Mouse (Mus musculus) embryonic facial prominence, embryonic 12.5 days (tissue): Measurements from ENCODE around the gene Prph. TPM values are rescaled to one million over a fixed set of nuclear protein-coding genes. Genes with fewer than 3 reads are reported as not detected.
A peak's percentile ranks its signal among the peaks of the same experiment; 100 is the strongest.

Experiments used
- ATAC-seq: fragments of 200-750 bp; cut with Nextera tagmentation; 2 replicates; pipeline ENCODE4 v1.8.0; 2017; ENCODE audit not compliant: insufficient number of reproducible peaks, insufficient read depth, low FRiP score, low TSS enrichment
- H3K27ac ChIP-seq: fragments of 300-500 bp; sonication (generic); 2 replicates; pipeline ENCODE4 v1.5.1; 2016; ENCODE audit warnings: mild to moderate bottlenecking
- H3K27me3 ChIP-seq: fragments of 300-500 bp; sonication (generic); 2 replicates; pipeline ENCODE4 v1.6.1; 2016; ENCODE audit warnings: mild to moderate bottlenecking, moderate library complexity
- H3K36me3 ChIP-seq: fragments of 300-500 bp; sonication (generic); 2 replicates; pipeline ENCODE4 v1.6.1; 2016; ENCODE audit warnings: mild to moderate bottlenecking
- H3K4me1 ChIP-seq: fragments of 300-500 bp; sonication (generic); 2 replicates; pipeline ENCODE4 v1.6.1; 2016
- H3K4me2 ChIP-seq: fragments of 300-500 bp; sonication (generic); replicated peaks from 2 replicates; pipeline ENCODE4 v1.6.1; 2016; ENCODE audit warnings: mild to moderate bottlenecking, moderate library complexity
- H3K4me3 ChIP-seq: fragments of 300-500 bp; sonication (generic); 2 replicates; pipeline ENCODE4 v1.5.1; 2016; ENCODE audit warnings: mild to moderate bottlenecking
- H3K9ac ChIP-seq: fragments of 300-500 bp; sonication (generic); 2 replicates; pipeline ENCODE4 v1.6.1; 2016; ENCODE audit warnings: mild to moderate bottlenecking, moderate library complexity
- H3K9me3 ChIP-seq: fragments of 300-500 bp; sonication (generic); 2 replicates; pipeline ENCODE4 v1.6.1; 2016; ENCODE audit warnings: mild to moderate bottlenecking, moderate library complexity
- WGBS: fragments of 180-500 bp; shearing (Covaris S2); methylation state at CpG from one replicate; pipeline ENCODE4 v1.1.7; 2016; 5-methylcytosine and 5-hydroxymethylcytosine counted together
- polyA plus RNA-seq: library from polyadenylated mRNA; unstranded; fragments of >200 nt; fragmentation: Nextera tagmentation; extraction: Ambion mirVana; gene quantifications from 2 replicates; pipeline ENCODE4 v1.2.1, GENCODE M21; 2016

Gene Prph
- polyA plus RNA-seq, 1 experiment from 2014 or later: 35.6 TPM

DNA sequence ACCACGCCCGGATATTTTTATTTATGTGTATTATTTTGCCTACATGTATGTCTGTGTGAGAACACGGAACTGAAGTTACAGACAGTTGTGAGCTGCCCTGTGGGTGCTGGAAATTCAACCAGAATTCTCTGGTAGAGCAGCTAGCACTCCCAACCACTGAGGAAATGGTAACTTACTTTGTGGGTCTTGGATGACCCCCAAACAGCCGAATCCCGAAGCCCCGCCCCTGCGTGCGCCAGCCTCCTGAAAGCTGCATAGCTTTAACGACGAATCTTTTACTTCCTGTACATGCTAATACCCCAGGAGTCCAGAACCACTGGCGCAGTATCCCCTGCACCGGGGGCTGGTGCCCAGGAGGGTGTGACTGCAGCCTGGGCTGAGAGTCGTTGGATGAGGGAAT, 29.6 kb upstream of the Prph start:
- Histone ChIP-seq H3K27ac (no peak overlapping the region), H3K4me3 (no peak overlapping the region), H3K9ac (no peak overlapping the region), H3K27me3 (no peaks in the 10 kb centered on the region), H3K36me3 (no peaks in the 10 kb centered on the region), H3K9me3 (no peaks in the 10 kb centered on the region), H3K4me1 (peaks cover 3% of the 10 kb centered on the region; the same call in 1 of the 2 replicates), H3K4me2 (no peak overlapping the region)
- WGBS: 73% methylated on average over 13 of the region's 13 CpGs
- no peak for ATAC-seq

DNA sequence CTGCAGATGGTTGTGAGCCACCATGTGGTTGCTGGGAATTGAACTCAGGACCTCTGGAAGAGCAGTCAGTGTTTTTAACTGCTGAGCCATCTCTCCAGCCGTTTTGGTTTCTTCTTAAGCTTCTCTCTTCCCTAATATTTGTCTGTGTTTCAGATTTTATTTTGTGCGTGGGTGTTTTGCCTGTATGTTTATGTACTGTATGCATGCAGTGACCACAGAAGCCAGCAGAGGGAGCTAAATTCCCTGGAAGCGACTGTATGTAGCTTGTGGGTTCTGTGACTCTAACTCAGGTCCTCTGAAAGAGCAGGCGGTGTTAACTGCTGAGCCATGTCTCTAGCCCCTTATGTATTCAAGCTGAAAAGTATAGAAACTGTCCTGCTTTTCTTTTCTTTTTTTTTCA, 28.7 kb upstream of the Prph start:
- no peak overlapping the region for H3K4me3 ChIP-seq
- WGBS: 60% methylated on average over 4 of the region's 4 CpGs
- no peak overlapping the region for H3K4me2 ChIP-seq
- H3K9me3 ChIP-seq: no peaks in the 10 kb centered on the region
- no peak overlapping the region for H3K9ac ChIP-seq
- H3K36me3 ChIP-seq: no peaks in the 10 kb centered on the region
- no peaks in the 10 kb centered on the region for H3K27me3 ChIP-seq
- ATAC-seq: no peak
- H3K4me1 ChIP-seq: peaks cover 3% of the 10 kb centered on the region; the same call in 1 of the 2 replicates
- H3K27ac ChIP-seq: no peak overlapping the region

GRCm38 (mm10) chr15:99027116-99027515, 27.9 kb upstream of the Prph start:
- Histone ChIP-seq H3K9ac (no peak overlapping the region), H3K27me3 (no peaks in the 10 kb centered on the region), H3K4me3 (no peak overlapping the region), H3K4me1 (peaks cover 6% of the 10 kb centered on the region), H3K4me2 (no peak overlapping the region), H3K9me3 (no peaks in the 10 kb centered on the region), H3K36me3 (no peaks in the 10 kb centered on the region), H3K27ac (no peak overlapping the region)
- WGBS: 75% methylated on average over 5 of the region's 5 CpGs
- no peak for ATAC-seq

DNA sequence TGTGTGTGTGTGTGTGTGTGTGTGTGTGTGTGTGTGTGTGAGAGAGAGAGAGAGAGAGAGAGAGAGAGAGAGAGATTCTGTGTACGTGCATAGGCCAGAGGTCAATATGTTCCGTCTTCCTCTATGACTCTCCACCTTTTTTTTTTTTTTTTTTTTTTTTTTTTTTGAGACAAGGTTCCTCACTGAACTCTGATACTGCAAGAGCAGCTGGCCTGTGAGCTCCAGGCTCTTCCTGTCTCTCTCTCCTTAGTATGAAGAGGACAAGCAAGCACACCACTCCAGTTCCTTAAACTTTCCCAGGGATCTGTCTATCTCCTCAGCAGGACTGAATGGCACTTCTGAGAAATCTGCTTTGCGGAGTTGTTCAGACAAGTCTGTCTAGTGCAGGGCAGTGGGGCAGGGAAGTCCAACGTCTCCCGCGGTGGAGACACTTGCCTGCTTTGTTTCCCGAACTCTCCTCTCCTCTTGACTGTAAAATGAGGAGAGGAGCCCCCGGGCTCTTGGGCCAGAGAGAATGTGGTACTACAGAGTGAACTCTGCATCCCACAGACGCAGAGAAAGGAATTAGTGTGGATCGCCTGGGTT, 26.0 kb upstream of the Prph start:
- Histone ChIP-seq H3K27me3 (no peaks in the 10 kb centered on the region), H3K4me3 (peak overlapping the region; percentile 46), H3K36me3 (no peaks in the 10 kb centered on the region), H3K4me2 (peak overlapping the region; percentile 72), H3K27ac (peak overlapping the region; percentile 86), H3K9ac (peak overlapping the region; percentile 53), H3K9me3 (no peaks in the 10 kb centered on the region), H3K4me1 (peaks cover 20% of the 10 kb centered on the region)
- no peak for ATAC-seq
- 2% methylated on average over 10 of the region's 10 CpGs for WGBS

DNA sequence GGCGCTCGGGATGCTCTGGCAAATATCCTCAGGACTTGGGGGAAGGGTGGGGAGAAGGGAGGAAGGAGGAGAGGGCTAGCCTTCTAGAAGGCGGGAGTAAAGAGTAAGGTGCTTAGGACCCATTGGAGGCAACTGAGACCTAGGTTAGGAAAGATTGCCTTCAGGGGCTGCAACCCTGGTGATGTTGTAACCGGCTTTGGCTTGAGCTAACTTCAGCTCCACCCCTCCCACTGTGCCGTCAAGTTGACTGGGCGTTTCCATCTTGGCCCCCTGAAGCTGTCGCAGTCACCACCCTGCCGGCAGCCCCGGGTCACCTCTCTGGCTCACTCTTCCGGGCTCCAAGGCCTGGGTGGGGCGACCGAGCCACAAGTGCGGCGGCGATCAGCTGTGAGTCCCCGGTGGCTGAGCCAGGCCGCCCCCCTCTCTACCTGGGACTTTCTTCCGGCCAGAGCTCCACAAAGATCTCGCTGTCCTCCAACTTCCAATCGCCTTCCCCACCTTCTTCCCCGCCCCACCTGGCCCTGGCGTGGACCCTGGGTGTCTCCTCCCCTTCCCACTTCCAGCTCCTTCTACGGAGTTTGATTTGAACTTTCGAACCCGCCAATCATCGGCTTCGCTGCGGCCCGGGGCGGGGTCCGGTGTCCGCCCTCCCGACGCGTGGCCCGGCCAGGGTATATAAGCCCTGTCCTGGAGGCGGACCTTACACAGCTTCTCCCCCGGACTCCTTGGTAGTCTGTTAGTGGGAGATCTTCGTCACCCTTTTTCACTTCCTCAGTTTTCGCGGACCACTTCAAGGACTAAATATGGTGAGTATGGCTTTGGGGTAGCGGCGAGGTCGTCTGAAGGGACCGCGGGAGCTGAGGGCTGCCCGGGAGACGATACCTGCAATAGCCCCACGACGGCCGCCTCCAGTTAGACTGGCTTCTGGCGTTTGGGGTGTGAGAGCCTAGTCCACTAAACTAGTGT, 25.1 kb upstream of the Prph start, which contains the start of gene Tuba1c:
TSS of gene Tuba1c (plus strand) at position 273 of the 966 bp plus-strand sequence.
- under 1% methylated on average over 52 of the region's 52 CpGs for WGBS
- Histone ChIP-seq H3K4me1 (peaks cover 20% of the 10 kb centered on the region), H3K4me2 (peak within 1 kb of the TSS; percentile 72), H3K27ac (peak within 1 kb of the TSS; percentile 86), H3K36me3 (peaks cover 5% of the 10 kb centered on the region), H3K4me3 (peak within 1 kb of the TSS; percentile 46), H3K9me3 (no peaks in the 10 kb centered on the region), H3K9ac (peak within 1 kb of the TSS; percentile 53), H3K27me3 (no peaks in the 10 kb centered on the region)
- ATAC-seq: peak; percentile 91

GRCm38 (mm10) chr15:99030585-99031387, 24.2 kb upstream of the Prph start:
- 0 out of 2 replicates have a peak overlapping the region, but pooled peaks have one; percentile 86 for H3K27ac ChIP-seq
- peaks cover 20% of the 10 kb centered on the region for H3K4me1 ChIP-seq
- H3K9me3 ChIP-seq: no peaks in the 10 kb centered on the region
- H3K4me3 ChIP-seq: peak overlapping the region; percentile 46
- no peaks in the 10 kb centered on the region for H3K27me3 ChIP-seq
- H3K4me2 ChIP-seq: peak overlapping the region; percentile 72
- peaks cover 14% of the 10 kb centered on the region for H3K36me3 ChIP-seq
- WGBS: 10% methylated on average over 26 of the region's 26 CpGs
- H3K9ac ChIP-seq: peak overlapping the region; percentile 53
- ATAC-seq: no peak

- peaks cover 20% of the 10 kb centered on the region for H3K4me1 ChIP-seq
- ATAC-seq: no peak
- WGBS: 83% methylated on average over 4 of the region's 4 CpGs
- H3K4me3 ChIP-seq: peak overlapping the region; percentile 46
- no peaks in the 10 kb centered on the region for H3K27me3 ChIP-seq
- H3K36me3 ChIP-seq: peaks cover 20% of the 10 kb centered on the region
- H3K9me3 ChIP-seq: no peaks in the 10 kb centered on the region
- peak overlapping the region; percentile 72 for H3K4me2 ChIP-seq
- no peak overlapping the region for H3K27ac ChIP-seq
- H3K9ac ChIP-seq: no peak overlapping the region
Observed at GRCm38 (mm10) chr15:99031388-99031675, 23.6 kb upstream of the Prph start.

DNA sequence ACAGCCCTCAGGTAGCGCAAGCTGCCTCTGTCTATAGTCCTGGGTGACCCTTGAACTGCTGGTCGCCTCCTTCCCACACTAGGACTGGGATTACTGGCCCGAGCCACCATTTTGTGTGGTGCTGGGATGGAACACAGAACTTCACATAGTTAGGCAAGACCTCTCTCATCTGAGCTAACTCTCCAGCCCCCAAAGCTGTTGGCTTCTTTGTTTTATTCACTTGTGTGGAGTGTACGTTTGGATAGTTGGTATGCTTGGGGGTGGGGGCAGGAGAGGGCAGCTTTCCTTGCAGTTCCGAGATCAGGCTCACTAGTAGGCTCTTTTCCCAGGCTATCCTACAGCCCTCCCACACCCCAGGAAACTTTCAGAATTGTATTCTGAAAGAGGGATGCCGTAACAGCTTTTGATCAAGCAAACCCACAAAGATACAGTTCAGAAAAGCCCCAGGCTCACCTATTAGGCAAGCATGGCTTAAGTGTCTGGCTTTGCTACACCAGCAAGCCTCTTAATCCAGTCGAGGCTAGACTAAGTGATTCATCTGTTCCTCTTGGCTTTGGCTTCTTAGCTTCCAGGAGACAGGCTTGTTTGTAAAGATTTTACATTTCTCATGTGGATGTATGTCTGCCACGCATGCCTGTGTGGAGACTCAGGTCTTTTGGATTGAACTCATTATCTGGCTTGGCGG, 22.8 kb upstream of the Prph start:
- peak overlapping the region; percentile 72 for H3K4me2 ChIP-seq
- peak overlapping the region; percentile 18 for H3K4me3 ChIP-seq
- H3K27me3 ChIP-seq: no peaks in the 10 kb centered on the region
- peaks cover 25% of the 10 kb centered on the region for H3K36me3 ChIP-seq
- H3K27ac ChIP-seq: no peak overlapping the region
- no peak overlapping the region for H3K9ac ChIP-seq
- WGBS: 77% methylated on average over 9 of the region's 9 CpGs
- ATAC-seq: no peak
- no peaks in the 10 kb centered on the region for H3K9me3 ChIP-seq
- peaks cover 20% of the 10 kb centered on the region for H3K4me1 ChIP-seq

DNA sequence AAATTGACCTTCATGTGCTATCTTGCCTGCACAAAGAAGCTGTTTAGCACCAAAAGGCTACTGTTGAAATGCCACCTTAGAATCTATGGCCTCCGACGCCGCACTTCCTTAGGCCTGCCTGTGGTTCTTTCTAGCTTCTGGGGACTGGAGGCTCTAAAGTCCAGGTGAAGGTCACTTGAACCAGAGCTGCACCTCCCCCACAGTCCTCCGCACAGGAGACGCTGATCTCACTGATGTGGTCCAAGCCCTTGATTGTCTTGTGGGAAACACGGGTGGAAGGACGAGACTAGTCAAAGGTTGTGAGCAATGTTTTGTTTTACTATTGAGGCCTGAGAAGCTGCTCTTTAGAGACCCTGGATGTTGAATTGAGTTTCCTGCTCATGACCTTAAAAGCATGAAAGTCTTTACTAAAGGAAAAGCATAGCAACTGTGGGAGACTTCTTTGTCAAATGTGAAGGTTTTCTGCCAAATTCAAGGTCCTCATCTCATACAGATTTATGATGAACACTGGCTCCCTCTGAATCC, 22.2 kb upstream of the Prph start:
- H3K9me3 ChIP-seq: no peaks in the 10 kb centered on the region
- H3K27me3 ChIP-seq: no peaks in the 10 kb centered on the region
- WGBS: 72% methylated on average over 7 of the region's 7 CpGs
- peak overlapping the region; percentile 72 for H3K4me2 ChIP-seq
- peaks cover 25% of the 10 kb centered on the region for H3K36me3 ChIP-seq
- peak overlapping the region; percentile 18; the same call in 1 of the 2 replicates for H3K4me3 ChIP-seq
- H3K9ac ChIP-seq: no peak overlapping the region
- H3K27ac ChIP-seq: no peak overlapping the region
- peaks cover 20% of the 10 kb centered on the region for H3K4me1 ChIP-seq
- no peak for ATAC-seq

- no peak overlapping the region for H3K4me2 ChIP-seq
- H3K27me3 ChIP-seq: no peaks in the 10 kb centered on the region
- 0 out of 2 replicates have a peak overlapping the region, but pooled peaks have one; percentile 13 for H3K27ac ChIP-seq
- H3K9ac ChIP-seq: no peak overlapping the region
- peaks cover 20% of the 10 kb centered on the region for H3K4me1 ChIP-seq
- no peak overlapping the region for H3K4me3 ChIP-seq
- no peak for ATAC-seq
- H3K9me3 ChIP-seq: no peaks in the 10 kb centered on the region
- peaks cover 30% of the 10 kb centered on the region for H3K36me3 ChIP-seq
- WGBS: 87% methylated on average over 7 of the region's 7 CpGs
Observed at GRCm38 (mm10) chr15:99033498-99034270, 21.3 kb upstream of the Prph start.
